Mouse (Mus musculus) megakaryocyte, embryonic 14.5 days (primary cell): ENCODE results near the gene Ddx4.

Source experiments
- FLI1 ChIP-seq: IDR thresholded peaks from 2 replicates; pipeline ENCODE4 v1.6.1; 2012; ENCODE audit warnings: low read length, inconsistent platforms, mixed read lengths
- GATA1 ChIP-seq: IDR thresholded peaks from 3 replicates; pipeline ENCODE4 v1.6.1; 2012; ENCODE audit warnings: mixed read lengths, low read length, inconsistent platforms, borderline replicate concordance

DNA sequence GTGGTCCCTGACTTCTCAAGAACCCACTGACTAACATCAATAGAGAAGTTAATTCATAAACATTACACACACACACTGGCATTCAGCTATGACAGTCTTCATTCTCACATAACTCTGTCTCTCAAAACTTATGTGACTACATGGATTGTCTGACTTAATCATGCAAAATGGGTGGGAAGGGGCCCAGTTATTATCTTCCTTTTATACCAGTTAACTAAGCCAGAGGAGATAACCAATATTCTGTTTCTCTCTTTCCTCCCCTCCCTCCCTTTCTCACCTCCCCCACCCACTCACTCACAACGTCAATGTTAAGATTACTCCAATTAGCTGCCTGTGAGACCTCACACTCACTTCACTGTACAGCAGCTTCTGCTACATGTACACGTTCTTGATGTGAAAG is 62.0 kb downstream of the Ddx4 start:
- TF ChIP-seq GATA1 (no peak), FLI1 (no peak)
